ENCODE assay signal across 28 mouse cellular contexts in genomic region chr4:113763684-113764083, GRCm38 (mm10).
"Had no signal": no experiment of that assay in that cellular context is flagged by ENCODE, and none has a peak within 500 bp of the region (broad histone marks: within the 10 kb centered on the region; RNA-seq: fewer than 3 reads in every experiment).

No protein-coding gene starts in this region.

- DNase-seq: cerebellum, adult 2 months; cerebellum, adult 8-10 months; cerebellum, adult 9-10 months; cerebellum, adult 9-11 months; cerebellum, postnatal 10 days; cerebellum, postnatal 14 days; cerebellum, postnatal 25 days; cerebellum, postnatal 36 days; forebrain, postnatal 0 days; gastrocnemius, adult 2 months; gastrocnemius, postnatal 10 days; gastrocnemius, postnatal 14 days; gastrocnemius, postnatal 25 days; gastrocnemius, postnatal 36 days; heart, adult 11 months; heart, adult 18-20 months; heart, adult 2 months had no signal

- H3K36me3 ChIP-seq: embryonic facial prominence, embryonic 10.5 days; embryonic facial prominence, embryonic 12.5 days; embryonic facial prominence, embryonic 13.5 days; embryonic facial prominence, embryonic 15.5 days; forebrain, embryonic 10.5 days; forebrain, embryonic 12.5 days; forebrain, embryonic 15.5 days had no signal

- H3K4me2 ChIP-seq: embryonic facial prominence, embryonic 12.5 days; embryonic facial prominence, embryonic 13.5 days; embryonic facial prominence, embryonic 15.5 days; forebrain, embryonic 12.5 days; forebrain, embryonic 13.5 days; forebrain, embryonic 15.5 days had no signal

- H3K4me3 ChIP-seq: embryonic facial prominence, embryonic 10.5 days; embryonic facial prominence, embryonic 12.5 days; embryonic facial prominence, embryonic 13.5 days; embryonic facial prominence, embryonic 15.5 days; erythroblast, embryonic 14.5 days; forebrain, embryonic 10.5 days; forebrain, embryonic 12.5 days; forebrain, embryonic 13.5 days; forebrain, embryonic 15.5 days; gastrocnemius, adult 2 months; heart, adult 2 months had no signal

- ATAC-seq: forebrain, embryonic 13.5 days; forebrain, embryonic 14.5 days; forebrain, embryonic 15.5 days; forebrain, embryonic 16.5 days; forebrain, postnatal 0 days had no signal

- H3K4me1 ChIP-seq: embryonic facial prominence, embryonic 10.5 days; embryonic facial prominence, embryonic 12.5 days; embryonic facial prominence, embryonic 13.5 days; embryonic facial prominence, embryonic 15.5 days; forebrain, embryonic 10.5 days; forebrain, embryonic 12.5 days; forebrain, embryonic 13.5 days; forebrain, embryonic 15.5 days had no signal

- H3K27ac ChIP-seq: embryonic facial prominence, embryonic 10.5 days; embryonic facial prominence, embryonic 12.5 days; embryonic facial prominence, embryonic 13.5 days; embryonic facial prominence, embryonic 15.5 days; forebrain, embryonic 10.5 days; forebrain, embryonic 12.5 days; forebrain, embryonic 13.5 days; forebrain, embryonic 15.5 days; gastrocnemius, adult 2 months; heart, adult 2 months had no signal

- H3K27me3 ChIP-seq: embryonic facial prominence, embryonic 12.5 days; embryonic facial prominence, embryonic 13.5 days; embryonic facial prominence, embryonic 15.5 days; forebrain, embryonic 12.5 days; forebrain, embryonic 13.5 days; forebrain, embryonic 15.5 days had no signal

- H3K9ac ChIP-seq: embryonic facial prominence, embryonic 12.5 days; embryonic facial prominence, embryonic 13.5 days; embryonic facial prominence, embryonic 15.5 days; forebrain, embryonic 12.5 days; forebrain, embryonic 13.5 days; forebrain, embryonic 15.5 days; forebrain, postnatal 0 days had no signal
